Mouse (Mus musculus): ENCODE measurements around the gene Ugt3a2.

Gene Ugt3a2

DNA sequence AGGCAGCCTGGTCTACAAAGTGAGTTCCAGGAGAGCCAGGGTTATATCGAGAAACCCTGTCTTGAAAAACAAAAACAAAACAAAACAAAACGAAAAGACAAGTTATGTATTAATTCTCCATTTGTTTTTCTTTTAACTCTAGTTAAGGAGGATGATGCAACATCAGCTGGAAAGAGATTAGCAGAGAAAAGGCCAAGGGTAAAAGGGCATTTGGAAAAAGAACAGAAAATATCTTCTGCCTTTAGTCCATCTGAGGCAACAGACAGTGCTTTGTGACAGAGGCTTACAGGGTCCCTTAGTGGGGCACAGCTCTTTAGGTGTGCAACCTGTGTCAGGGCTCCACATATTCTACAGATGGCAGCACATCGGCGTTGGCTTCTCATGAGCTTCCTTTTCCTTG lies at the start of gene Ugt3a2:
TSS of gene Ugt3a2 (plus strand) at position 210 of the 400 bp plus-strand sequence.
- POLR2A ChIA-PET: no interaction called here
- CTCF ChIA-PET: no interaction called here

DNA sequence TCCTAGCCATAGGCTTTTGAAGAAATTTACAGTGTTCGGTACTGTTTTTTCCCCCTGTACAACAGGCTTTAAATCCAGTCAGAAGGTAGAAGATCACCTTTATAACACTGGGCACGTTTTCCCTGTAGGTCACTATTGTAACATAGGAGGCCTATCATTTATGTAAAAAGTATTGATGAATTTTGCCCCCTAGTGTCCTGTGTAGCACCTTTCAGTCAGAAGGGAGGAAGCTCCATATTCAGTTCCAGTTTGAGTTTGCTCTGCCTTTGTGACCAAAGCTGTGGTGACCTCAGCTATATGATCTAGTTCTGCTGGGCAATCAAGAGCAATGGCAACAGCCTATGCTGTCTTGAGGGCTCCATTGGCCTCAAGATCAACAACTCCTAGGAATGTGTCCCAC lies 45.7 kb upstream of the Ugt3a2 start:
- ChIA-PET POLR2A (no interaction called here), CTCF (interaction anchor here in 2 of 4 experiments (0.6 to 1.5 kb wide), 2 partner anchors 87 to 97 kb away, joined by 3 read pairs; no protein-coding TSS in a partner anchor)

DNA sequence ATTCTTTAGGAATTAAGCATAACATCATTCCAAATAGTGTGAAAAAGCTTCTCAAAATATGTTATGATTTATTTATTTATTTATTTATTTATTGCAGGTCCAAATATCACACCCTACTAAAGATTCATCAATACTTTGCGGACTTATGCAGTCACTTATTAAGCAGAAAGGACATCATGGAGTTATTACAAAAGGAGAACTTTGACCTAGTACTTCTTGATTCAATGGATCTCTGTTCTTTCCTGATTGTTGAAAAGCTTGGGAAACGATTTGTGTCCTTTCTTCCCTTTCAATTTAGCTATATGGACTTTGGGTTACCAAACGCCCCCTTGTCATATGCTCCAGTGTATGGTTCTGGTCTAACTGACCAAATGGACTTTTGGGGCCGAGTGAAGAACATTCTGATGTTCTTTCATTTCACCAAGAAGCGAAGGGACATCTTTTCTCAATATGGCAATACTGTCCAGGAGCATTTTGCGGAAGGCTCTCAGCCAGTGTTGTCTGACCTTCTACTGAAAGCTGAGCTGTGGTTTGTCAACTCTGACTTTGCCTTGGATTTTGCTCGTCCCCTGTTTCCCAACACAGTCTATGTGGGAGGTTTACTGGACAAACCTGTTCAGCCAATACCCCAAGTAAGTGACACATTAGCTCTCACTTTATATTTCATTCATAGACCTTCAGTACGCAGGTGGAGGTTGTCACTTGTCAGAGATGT lies 29.2 kb upstream of the Ugt3a2 start:
- ChIA-PET CTCF (interaction anchor here in 1 of 4 experiments (1.0 kb wide), 1 partner anchor 264 kb away, joined by 3 read pairs; no protein-coding TSS in a partner anchor), POLR2A (no interaction called here)

DNA sequence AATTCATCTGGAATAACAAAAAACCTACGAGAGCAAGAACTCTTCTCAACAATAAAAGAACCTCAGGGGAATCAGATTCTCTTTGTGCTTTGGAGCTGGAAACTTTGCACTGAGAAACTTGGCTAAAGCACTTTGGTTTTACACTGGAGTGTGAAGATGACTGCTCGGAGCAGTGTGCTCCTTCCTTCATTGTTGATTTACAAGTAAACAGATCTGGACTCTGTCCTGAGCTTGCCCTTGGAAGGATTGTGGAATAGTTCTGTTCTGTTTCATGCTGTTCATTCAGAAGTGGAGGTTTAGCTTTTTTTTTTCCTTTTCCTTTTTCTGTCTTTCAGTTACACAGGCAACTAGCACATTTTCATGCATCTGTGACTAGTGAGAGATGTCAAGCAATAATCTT lies 754 bp upstream of the Ugt3a2 start:
- ChIA-PET CTCF (no interaction called here), POLR2A (no interaction called here)

DNA sequence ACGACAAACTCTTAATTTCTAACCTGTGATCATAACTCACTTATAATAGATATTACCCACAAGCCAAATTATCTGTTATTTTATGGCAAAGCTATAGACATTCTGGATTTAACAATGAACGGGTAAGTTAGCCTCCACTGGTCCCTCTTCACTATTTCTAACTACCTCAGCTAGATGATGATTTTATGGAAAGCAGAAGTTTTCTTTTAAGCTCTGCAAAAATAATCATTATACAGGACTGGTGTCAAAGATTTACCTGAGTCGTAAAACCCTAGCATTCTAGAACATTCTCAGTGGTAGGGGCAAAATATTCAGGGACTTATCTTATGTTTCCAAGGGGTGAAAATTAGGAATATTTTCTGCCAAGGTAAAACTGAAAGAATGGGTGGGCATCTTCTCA lies 1.3 kb downstream of the Ugt3a2 start:
- POLR2A ChIA-PET: no interaction called here
- CTCF ChIA-PET: no interaction called here

DNA sequence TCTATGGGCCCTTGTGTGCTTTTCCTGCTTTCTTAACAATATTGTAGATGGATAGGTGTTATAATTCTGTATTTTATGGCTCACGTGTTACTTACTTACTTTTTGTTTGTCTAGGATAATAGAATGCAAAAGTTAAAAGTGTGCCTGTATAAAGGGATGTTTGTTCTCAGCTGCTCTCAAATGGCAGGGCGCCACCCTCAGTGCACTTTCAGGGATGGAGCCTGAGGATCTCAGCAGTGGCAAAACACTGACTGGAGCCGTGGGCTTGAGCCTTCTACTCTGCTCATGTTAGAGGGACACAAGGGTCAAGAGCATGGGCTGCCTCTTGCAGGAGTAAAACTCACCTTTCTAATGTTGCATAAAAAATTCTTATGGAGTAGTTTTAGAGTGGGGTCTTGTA lies 1.7 kb downstream of the Ugt3a2 start:
- POLR2A ChIA-PET: no interaction called here

DNA sequence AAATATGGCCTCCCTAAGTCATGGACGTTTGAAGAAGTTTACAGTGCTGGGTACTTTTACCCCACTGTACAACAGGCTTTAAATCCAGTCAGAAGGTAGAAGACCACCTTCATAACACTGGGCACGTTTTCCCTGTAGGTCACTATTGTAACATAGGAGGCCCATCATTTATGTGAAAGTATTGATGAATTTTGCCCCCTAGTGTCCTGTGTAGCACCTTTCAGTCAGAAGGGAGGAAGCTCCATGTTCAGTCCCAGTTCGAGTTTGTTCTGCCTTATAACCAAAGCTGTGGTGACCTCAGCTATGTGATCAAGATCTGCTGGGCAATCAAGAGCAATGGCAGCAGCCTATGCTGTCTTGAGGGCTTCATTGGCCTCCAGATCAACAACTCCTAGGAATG lies 13.4 kb downstream of the Ugt3a2 start:
- ChIA-PET POLR2A (interaction anchor here in 1 of 4 experiments (0.6 kb wide), 1 partner anchor 276 kb away, joined by 3 read pairs; no protein-coding TSS in a partner anchor), CTCF (interaction anchor here in 1 of 4 experiments (1.0 kb wide), 1 partner anchor 225 kb away, joined by 3 read pairs; no protein-coding TSS in a partner anchor)

More for the DNA sequence above, 1.7 kb downstream of the Ugt3a2 start:
- CTCF ChIA-PET: no interaction called here

DNA sequence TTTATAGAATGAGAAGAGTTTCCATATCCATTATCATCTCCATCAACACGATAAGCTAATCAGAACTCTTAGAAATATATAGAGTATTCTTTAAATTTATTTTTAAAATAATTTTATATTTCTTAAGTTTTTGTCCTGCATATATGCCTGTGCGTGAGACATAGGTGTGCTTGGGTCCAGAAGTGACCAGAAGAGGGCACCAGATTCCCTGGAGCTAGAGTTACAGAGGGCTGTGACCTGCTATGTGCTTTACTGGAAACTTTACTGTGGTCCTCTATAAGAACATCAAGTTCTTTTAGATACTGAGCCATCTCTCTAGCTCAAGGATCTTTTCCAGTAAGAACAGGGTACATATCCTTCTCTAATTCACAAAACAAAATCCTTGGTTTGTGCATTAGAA lies 27.5 kb downstream of the Ugt3a2 start:
- ChIA-PET POLR2A (no interaction called here), CTCF (no interaction called here)

DNA sequence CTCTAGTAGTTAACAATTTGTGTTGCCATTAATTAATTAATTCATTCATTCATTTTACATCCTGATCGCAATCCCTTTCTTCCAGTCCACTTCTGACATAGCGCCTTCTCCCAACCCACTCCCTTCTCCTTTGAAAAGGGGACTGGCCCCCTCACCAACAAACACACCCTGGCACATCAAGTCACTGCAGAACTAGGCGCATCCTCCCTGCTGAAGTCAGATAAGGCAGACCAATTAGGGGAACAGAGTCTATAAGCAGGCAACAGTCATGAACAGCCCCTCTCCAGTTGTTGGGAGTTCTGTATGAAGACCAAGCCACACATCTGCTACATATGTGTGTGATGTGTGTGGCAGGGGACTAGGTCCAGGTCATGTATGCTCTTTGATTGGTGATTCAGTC lies 33.4 kb downstream of the Ugt3a2 start:
- ChIA-PET CTCF (interaction anchor here in 1 of 4 experiments (0.6 kb wide), 1 partner anchor 253 kb away, joined by 3 read pairs; no protein-coding TSS in a partner anchor), POLR2A (no interaction called here)

DNA sequence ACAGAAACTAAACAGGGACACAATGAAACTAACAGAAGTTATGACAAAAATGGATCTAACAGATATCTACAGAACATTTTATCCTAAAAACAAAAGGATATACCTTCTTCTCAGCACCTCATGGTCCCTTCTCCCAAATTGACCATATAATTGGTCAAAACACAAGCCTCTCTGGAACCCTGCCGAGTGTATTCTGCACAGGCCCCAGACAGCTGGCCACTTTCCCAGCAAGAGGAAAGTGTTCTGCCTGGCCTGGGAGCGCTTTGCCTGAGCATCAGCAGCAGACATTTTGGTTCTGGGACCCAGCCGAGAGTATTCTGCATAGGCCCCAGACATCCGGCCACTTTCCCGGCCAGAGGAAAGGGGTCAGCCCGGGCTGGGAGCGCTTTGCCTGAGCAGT lies 40.9 kb downstream of the Ugt3a2 start:
- POLR2A ChIA-PET: no interaction called here

DNA sequence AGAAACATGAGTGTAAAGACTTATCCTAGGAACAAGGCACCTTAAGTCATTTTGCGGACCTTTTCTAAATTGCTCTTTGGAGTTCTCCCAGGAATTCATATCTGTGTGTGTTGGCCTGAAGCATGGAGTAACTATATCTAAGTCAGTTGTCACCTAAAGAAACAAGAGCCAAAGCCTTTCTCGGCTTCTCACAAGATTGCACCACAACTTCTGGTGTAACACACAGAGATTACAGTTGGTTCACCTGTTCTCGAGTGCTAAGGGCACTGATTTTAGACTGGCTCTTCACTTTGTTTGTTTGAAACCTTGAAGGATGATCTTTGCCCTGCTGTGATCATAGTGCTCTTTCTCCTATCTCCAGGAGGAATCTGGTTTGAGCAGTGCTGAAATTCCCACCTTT lies 74.1 kb downstream of the Ugt3a2 start:
- ChIA-PET CTCF (no interaction called here), POLR2A (no interaction called here)

More for the DNA sequence above, 40.9 kb downstream of the Ugt3a2 start:
- CTCF ChIA-PET: no interaction called here
